Mouse (Mus musculus) kidney, postnatal 10 days (tissue): ENCODE measurements at regions not wholly inside any gene's neighbourhood (a gene's known extent, or its start where the extent isn't known, plus 50 kb on each side); places are given as distances from the start of the nearest gene placed in this dataset.

Experiments
- DNase-seq: peaks from one replicate; pipeline ENCODE4 v3.0.0; 2021; ENCODE audit warnings: mixed read lengths

DNA sequence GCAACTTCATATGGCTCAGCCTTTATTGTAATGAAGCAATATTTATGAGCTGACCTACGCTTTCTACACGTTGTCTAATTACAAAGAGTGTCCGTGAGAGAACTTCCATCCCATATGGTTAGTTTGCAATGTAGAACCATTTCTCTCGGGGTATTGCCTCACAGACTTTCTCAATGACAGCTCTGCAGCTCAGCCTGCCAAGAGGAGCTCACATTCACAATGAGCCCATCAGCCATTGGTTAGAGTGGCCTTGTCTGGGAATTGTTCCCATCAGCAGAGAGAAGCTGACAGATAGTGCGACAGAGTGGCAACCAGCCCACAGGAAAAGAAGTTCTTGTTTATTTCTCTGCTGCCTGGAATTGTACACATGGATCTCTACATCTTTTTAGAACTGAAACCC lies 409.7 kb downstream of the Zfp704 start:
- DNase-seq: peak; percentile 40

DNA sequence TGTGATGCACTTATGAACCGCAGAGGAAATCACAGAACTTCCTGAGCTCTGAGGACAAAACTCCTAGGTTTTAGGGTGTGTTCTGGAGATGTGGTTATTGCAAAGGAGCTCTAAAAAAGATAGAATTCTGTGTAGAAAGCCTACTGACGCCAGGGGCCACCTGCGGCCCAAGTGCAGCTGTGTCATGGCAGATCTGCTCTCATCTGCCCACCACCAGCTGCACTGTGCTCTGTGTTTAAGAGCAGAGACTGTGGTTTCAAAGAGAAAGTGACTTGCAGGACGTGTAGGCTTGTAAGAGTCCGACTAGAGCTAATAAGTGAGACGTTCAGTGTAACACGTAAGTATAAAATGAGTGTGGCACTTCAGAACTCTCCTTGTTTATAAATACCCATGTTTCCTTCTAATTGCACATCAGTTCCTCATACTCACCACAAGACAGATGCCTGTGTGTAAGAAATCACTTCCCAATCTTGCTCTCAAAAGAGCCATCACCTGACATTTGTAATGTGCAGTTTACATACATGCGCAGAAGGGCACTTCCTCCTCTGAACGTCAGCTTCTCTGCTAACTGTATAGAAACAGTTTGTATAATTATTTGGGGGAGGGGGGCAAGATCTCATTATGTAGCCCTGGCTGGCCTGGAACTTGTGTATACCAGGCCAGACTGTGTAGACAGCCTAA lies 411.1 kb downstream of the Zfp704 start:
- DNase-seq: no peak

DNA sequence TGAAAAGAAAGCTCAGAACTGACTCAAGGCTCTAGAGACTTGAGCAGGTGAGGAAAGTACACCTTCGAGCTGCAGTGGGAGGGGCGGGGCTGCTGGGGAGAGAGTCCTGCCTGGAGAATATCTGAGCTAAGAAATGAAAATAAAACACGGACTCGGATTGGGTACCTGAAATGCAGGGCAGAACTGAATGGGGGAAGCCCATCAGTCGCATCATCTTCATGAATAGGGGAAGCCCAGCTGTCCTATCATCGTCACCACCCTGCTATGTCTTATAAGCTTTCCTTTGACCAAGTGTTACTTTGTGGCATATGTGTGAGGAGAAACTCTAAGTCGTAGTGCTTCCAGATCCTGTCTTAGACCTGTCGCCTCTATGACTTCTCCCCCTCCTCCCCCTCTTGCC lies 414.1 kb downstream of the Zfp704 start:
- DNase-seq: no peak

DNA sequence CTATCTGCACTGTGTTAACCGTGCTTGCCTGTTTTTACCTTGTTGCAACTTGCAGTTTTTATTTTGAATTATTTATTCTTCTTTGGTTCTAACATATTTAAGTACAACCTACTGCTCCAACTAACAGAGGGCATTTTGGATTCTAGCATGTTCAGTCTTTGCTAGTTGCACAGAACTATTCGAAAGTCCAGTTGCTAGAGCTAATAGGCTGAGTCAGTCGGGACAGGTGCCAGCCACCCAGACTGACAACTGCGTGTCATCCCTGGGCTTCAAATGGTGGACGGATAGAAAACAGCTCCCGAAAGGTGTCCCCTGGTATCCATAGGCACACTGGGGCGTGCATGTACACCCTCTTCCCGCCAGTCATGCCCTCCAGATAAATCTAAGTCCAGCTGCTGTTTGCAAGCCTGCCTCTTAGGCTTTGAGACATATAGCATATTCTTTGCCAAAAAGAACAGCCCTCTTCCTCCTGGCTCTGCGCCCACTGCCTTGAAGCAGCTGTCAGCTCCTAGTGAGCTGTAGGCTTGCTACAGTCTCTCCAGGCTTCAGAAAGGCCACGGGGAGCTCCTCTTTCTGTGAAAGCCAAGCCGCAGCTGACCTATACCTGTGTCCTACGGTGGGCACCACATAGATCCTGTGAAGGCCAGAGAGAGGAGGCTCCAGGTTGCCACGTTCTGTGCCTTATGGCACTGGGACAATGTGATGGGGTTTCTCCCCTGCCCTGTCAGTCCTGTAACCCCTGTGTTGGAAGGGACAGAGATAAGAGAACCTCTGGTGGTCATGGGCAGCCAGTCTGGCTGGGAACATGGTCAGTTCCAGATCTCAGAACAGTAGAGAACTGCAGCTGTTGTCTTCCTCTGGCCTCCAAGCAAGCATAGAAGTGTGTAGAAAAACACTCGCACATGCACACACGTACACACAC lies 420.3 kb downstream of the Zfp704 start:
- peak; percentile 87 for DNase-seq

DNA sequence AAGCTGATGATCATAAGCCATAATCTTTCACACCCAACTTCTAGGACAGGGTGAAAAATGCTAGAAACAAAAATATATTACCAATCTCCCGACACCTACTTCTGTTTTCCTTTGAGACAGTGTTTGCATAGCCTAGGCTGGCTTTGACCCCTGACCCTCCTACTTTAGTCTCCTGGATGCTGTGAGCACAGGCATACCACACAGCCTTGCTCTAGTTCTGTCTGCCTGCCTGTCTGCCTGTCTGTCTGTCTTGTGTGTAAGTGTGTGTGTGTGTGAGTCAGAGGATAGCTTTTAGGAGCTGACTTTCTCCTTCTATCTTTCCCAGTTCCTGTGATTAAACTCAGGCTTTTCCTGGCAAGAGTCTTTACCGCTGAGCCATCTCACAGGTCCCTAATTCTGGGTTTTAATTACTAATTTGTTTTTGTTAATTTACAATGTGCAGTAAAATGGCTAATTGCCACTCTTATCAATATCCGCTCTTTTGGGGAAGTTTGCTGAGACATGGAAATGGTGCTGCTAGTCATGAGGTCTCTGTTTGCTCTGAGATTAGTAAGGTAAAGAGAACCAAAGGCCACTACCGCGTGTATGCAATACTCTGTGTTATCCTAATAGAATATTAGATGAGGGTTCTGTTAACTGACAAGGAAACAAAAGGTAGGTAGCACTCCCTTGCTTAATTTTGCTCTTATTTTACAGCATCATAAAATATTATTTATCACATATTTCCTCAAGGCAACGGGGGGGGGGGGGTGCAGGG lies 423.3 kb downstream of the Zfp704 start:
- no peak for DNase-seq

DNA sequence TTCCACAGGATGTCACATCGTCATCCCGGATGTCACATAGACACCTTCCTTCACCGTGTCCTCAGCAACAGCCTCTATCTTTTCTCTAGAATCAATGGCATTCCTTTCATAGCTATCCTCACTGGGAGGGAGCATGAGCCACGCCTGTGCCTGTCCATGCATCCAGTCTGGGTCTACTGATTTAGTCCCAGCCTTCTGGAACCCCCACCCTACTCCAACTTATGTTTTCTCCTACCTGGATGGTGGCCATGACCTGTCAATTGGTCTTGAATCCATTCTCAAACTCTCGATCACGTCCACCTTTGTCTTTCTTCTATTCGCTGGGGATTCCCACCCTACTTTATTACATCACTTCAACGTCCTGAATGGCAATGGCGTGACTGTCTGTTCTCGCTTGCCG lies 428.3 kb downstream of the Zfp704 start:
- no peak for DNase-seq

DNA sequence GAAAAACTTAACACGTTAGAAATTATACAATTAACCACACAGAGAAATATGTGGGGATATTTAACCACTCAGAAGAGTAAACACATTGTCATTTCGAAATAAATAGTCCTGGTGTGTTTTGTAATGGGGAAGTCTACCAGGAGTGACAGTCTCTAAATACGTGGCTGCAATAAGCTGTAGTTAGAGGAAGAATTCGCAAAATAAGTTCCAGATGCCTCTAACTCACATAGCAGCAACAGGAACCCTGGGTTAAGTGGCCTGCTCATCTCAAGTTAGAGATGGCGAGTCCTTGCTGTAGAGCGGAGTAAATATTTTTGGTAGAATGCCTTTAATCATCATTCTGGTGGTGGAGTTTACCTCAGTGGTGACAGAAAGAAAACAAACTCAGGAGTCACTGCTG lies 430.2 kb downstream of the Zfp704 start:
- no peak for DNase-seq

DNA sequence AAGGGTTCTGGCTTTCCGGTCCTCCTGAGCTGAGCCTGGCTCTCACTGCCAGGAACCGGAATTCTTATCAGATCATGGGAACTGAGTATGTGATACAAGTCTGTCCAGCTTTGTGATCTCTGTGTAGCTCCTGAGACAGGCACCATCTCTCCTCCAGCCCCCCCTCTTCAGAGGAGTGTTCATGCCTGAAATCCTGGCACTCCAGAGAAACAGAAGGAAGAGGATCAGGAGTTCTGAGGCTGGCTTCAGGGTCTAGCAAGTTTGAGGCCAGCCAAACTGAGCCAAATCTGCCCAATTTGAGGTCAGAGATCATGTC lies 435.4 kb downstream of the Zfp704 start:
- no peak for DNase-seq

DNA sequence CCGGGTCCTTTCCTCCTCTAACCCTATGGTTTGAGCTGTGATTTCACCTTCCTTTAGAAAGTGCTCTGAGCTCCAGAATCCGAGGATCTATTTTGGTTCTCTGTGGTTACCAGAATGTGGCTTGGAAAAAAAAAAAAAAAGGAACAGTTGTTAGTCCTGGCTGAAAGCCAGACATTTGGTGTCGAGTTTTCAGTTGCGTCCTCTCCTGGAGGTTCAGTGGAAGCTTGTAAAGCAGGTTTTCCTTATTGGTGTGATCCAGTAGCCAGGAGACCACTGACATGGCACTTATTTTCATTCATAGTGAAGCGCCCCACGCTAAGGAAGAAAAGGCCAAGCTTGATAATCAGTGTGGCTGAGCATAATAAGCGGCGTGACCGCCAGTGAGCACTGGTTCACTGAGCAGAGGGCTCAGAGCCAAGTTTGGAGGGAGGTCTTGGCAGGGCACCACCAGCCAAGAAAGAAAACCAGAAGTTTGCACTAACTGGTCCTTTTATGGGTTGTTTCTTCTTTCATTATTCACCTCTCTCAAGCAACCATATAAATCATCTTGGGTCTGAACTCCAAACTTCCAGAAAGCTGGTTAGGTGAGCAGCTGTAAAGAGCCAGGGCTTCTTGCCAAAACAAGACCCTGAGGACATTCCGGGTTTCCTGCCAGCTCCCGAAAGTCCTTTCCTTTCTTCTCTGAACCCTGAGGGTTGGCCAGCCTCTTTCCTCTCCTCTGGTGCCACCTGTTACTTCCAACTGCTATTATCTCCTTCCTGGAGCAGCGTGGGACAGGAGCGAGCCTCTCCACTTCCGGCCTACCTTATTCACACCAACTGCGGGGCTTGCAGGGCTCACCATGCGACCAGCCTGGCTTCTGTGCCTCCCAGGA lies 436.0 kb downstream of the Zfp704 start:
- DNase-seq: peak; percentile 87

DNA sequence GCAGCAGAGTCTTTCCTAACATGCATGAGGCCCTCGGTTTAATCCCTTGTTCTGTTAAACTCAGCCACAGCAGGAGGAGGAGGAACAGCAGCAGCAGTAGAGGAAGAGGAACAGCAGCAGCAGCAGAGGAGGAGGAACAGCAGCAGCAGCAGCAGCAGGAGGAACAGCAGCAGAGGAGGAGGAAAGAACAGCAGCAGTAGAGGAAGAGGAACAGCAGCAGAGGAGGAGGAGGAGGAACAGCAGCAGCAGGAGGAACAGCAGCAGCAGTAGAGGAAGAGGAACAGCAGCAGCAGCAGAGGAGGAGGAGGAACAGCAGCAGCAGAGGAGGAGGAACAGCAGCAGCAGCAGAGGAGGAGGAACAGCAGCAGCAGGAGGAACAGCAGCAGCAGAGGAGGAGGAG lies 437.9 kb downstream of the Zfp704 start:
- no peak for DNase-seq

DNA sequence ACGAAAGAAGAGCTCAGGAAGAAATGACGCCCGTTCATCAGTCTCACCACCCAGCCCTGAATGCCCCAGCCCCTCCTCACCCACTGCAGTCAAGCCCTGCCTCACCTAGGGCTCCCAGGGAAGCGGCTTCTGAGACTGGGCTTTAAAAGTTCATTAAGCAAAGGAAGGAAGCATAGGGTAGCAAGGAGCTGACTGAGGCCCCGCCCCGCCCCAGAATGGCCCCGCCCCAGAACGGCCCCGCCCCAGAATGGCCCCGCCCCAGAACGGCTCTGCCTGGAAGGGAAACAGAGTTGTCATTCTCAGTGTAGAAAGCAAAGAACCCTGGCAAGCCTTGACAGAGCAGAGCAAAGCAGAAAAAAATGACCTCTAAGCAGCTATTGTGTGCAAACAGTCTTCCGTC lies 440.9 kb downstream of the Zfp704 start:
- DNase-seq: no peak

DNA sequence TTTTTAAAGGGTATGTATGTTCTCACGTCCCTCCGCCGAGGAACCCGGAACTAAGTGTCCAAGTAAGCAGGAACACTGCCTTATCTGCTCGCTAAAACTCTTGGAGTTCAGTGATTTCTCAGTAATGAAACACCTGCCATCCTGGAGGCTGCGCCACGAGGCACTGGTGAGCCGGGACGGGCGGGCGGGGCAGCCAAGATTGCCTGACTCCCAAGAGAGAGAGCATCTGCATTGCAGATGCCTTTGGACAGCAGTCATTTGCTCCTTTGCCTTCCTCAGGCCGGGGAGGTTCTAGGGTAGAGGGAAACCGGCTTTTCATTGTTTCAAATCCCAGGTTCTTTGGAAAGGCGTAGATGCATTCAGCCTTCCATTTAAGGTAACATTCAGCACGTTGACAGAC lies 450.8 kb downstream of the Zfp704 start:
- no peak for DNase-seq

DNA sequence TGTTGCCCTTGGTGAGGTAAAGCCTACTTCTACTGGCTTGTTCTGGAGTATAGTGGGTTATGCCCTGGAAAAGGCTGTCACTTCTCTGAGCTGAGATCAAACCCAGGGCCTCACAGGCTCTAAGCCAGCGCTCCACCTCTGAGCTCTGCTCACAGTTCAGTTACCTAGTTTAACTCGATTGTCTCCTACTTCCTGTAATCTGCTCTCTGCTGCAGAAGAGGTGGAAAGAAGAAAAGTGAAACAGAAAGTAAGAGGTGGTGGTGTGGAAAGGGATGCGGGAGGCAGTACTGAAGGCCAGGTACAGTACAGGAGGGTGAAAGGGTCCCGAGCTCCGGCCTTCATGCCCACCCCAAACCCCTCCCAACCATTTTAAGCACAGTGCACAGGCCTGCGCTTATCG lies 455.7 kb downstream of the Zfp704 start:
- DNase-seq: no peak

DNA sequence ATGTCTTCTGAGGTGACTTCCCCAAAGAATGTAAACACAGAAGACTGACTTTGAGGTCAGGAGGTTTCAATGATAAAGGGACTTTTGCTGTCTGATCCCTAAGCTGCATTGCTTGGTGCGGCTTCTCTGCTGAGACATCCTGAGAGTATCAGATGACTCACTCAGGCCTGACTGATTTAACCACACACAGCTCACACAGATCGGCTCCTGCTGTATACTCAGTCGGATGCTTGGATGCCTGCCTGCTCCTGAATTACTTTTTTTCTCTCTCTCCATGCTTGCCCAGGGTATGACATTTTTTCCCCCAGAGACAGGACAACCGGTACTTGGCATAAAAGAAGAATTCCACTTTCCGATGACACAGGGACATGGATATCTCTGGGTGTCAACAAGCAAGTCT lies 456.2 kb downstream of the Zfp704 start:
- DNase-seq: no peak

DNA sequence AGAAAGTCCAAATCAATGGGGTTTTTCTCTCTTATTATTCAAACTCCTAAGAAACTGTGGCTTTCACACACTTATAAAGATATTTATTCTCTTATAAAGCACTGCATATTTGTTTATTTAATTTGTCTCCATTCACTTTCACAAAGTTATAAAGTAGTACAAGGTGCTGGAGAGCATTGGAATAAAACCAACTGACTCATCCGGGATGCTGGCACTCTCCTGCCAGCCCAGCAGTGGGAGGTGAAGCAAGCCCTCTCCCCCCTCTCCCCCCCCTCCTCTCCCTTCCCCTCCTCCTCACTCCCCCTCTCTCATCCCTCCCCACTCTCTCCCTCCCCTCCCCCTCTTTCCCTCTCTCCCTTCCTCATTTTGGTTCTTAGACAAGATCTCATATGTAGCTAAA lies 457.6 kb downstream of the Zfp704 start:
- DNase-seq: no peak

DNA sequence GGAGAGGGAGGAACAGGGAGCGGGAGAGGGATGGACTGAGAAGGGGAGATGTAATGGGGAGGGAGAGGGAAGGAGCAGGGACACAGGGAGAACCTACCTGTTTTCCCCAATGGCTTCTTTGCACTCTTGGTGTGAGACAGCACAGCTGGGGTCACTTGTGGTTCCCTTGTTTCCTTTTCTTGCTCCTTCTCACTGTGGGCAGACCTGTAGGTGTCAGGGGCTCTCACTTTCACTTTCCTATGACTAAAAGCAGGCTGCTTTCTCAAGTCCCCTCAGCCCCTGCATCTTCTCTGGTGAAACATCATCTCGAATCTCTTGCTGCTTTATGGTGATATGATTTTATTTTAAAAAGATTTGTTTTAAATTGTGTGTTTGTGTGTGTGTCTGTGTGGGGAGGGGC lies 458.3 kb downstream of the Zfp704 start:
- DNase-seq: no peak

DNA sequence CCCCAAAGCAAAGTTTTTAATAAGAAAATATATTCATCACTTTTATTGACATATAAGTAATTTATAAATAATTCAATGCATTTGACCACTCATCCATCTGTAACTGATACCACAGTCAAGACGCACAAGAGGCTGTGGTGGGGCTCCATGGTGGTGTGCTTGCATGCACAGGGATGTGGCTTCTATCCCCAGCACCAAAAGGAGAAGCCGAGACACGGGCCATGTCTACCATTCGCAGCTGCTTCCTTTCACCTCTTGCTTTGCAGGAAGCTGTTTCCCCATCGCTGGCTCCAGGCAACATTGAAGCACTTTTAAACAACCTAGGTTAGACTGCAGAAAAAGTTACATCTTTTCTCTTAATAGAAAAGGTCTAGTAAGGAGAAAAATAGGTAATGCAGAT lies 461.3 kb downstream of the Zfp704 start:
- DNase-seq: no peak

DNA sequence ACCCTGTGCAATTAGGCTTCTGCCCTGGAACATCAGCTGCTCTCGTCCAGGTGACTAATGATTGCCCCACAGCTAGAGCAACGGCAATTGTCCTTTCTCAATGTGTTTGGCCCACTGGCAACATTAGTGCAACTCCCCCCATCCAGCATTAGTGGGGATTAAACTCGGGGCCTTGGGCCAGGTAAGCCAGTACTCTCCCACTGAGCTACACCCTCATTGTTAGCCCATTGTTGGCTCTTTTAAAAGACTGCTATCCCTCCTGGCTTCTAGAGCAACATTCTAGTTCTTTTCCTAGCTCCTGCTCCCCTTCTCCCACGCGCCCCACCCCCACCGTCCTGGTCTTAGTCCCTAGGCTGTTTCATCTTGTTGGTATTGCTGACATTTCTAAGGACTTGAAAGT lies 463.4 kb downstream of the Zfp704 start:
- DNase-seq: no peak

DNA sequence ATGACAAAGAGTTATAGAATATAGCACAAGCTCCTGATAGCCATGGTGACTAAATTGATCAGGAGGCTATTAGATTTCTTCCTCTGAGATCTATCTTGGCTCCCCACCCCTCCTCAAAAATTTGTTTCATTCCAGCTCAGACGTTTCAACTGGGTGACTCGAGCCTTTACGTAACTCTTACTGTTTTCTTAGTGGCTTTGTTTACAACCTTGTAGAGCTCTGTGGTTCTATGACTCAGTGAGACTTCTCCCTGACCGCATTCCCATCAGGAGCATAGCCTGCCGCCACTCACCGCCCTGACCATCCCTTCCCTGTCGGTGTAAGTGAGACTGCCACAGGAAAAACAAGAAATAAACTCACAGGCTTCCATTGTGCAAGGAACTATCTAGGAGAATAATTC lies 464.3 kb downstream of the Zfp704 start:
- no peak for DNase-seq

DNA sequence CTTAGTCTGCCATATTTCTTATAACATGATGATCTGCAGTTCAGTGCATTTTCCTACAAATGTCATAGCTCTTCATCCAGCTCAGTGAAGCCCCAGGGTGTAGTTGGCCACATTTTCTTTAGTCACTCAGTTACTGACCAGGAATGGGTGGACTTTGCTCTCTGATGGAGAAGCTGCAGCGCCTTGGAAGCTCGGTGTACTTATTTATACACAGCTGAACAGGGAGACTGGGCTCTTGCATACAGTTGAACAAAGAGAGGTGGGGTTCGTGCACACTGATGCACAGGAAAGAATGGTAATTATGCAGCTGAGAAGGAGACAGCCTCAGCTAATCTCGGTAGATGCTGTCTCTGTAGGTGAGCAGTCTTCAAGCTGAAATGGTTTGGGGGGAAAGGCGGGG lies 468.0 kb downstream of the Zfp704 start:
- no peak for DNase-seq

DNA sequence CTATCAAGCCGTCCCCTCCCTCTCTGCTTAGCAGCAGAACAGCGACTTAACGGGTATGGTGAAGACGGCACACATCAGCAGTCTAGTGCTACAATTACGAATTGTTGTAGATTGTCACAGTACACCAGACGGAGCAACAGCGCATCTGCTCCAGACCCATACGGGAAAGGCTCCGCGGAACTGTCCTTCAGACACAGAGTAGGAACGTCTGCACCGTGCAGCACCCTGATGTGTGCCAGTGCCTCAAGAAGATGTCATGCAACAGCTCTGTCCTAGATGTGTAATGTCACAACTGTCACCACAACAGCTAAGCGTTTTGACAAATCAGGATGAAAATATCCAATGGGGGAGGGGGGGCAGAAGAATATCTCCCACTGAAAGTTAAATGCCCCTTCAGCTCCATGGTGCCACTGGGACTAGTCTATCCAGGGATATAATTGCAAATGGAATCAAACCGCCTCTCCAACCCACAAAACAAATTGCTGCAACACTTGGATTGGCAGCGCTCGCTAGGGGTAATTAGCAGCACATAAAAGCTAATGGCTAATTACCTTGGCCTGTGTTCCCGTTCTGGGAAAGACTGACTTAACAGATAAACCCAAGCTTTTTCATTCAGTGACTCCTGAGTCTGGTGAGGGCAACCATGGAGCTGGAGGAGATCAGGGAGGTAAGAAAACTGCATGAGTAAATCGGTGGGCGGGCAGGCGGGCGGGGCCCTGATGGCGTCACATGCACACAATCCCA lies 472.6 kb downstream of the Zfp704 start:
- DNase-seq: no peak

DNA sequence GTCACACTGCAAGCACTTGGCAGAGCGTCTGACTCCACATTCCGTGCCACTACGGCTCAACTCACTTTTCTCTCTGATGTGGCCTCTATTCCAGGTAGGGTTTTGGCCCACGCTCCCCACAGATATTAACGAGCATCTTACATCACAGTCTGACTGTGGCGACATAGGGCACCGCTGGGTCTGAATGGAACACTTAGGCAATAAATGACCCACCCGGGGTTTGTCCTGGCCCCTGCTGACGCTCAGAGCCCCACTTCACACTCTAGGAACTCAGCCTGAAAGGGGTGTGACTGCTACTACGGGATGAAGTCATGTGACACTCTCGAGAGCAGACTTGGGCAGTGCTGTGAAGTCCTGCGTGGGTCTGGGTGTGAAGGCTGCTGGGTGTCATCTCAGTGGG lies 475.9 kb downstream of the Zfp704 start:
- DNase-seq: no peak
